Mouse (Mus musculus): Measurements from ENCODE around the gene Gif. TPM values are rescaled to one million over a fixed set of nuclear protein-coding genes. Genes with fewer than 3 reads are reported as not detected.

Gif gene
- polyA plus RNA-seq (2015; fragmentation: Nextera tagmentation; extraction: Ambion mirVana) = not detected in 2 replicates

DNA sequence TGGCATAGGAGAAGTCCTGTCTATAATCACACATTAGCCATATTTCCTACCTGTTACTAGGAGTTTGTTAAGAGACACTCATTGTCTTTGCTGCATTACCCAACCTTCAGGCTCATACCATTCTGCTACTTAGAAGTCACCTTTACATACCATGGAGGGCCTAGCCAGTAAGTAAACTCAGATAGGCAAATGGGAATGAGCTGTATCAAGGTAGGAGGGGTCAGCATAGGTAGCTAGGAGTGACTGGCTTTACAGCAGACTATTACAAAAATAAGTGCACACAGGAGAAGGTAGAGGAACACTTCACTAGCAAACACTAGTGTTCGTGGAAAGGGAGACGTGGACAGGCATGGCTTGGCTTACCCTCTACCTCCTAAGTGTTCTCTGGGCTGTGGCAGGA lies at the start of gene Gif:
Gene Gif (plus strand): TSS at position 257 of the 400 bp plus-strand sequence.
- H3K4me3 ChIP-seq (replicated peaks) = no peak within 1 kb of the TSS
- no peaks in the 10 kb centered on the region for H3K36me3 ChIP-seq
- ATAC-seq (ENCODE audit: low FRiP score) = no peak
- H3K9ac ChIP-seq (replicated peaks) = no peak within 1 kb of the TSS
- H3K4me1 ChIP-seq = no peaks in the 10 kb centered on the region
- no peaks in the 10 kb centered on the region for H3K27me3 ChIP-seq (replicated peaks)
- no peak within 1 kb of the TSS for H3K4me2 ChIP-seq
- WGBS = 93% methylated on average over 2 of the region's 2 CpGs
- no peak within 1 kb of the TSS for H3K27ac ChIP-seq (replicated peaks)
- H3K9me3 ChIP-seq (replicated peaks) = no peaks in the 10 kb centered on the region

DNA sequence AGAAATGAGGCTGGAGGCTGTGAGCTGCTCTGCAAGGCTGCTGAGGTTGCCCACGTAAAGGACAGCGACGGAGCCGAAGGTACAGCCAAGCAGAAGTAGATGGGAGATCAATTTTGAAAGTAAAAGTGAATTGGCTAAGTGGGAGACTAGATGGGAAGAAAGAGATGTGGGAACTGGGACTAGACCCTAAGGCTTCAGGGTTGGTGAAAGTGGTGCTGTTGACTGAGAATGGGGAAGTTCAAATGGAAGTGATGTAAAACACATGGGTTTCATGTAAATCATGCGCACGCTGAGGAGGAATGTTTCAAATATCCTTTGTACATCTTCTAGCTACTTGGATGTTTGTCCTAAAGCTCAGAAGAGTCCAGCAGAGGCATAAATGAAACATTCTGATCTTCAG lies 49.0 kb upstream of the Gif start:
- H3K4me2 ChIP-seq = no peak overlapping the region
- no peaks in the 10 kb centered on the region for H3K9me3 ChIP-seq (replicated peaks)
- H3K9ac ChIP-seq (replicated peaks) = no peak overlapping the region
- no peaks in the 10 kb centered on the region for H3K36me3 ChIP-seq
- H3K4me3 ChIP-seq (replicated peaks) = no peak overlapping the region
- no peak overlapping the region for H3K27ac ChIP-seq (replicated peaks)
- no peaks in the 10 kb centered on the region for H3K27me3 ChIP-seq (replicated peaks)
- WGBS = 90% methylated on average over 6 of the region's 6 CpGs
- no peaks in the 10 kb centered on the region for H3K4me1 ChIP-seq
- ATAC-seq (ENCODE audit: low FRiP score) = no peak

DNA sequence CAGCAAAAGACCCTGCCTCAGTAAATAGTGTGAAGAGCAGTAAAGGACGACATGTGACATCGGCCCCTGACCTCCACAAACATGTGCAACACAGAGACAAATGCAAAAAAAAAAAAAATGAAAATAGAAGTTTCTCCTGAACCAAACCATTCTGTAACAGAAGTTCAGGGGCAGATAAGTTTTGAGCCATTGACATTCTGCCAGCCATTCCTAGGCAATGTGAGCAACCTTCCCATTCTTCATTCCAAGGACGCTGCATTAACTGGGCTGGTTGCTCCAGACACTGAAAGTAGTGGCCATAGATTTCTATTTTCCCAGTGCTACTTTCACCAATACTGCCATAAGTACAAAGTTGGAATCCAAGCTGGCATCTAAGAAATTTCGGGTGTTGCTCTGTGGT lies 34.9 kb upstream of the Gif start:
- no peak for ATAC-seq (ENCODE audit: low FRiP score)
- Histone ChIP-seq H3K36me3 (no peaks in the 10 kb centered on the region), H3K9ac (replicated peaks) (no peak overlapping the region), H3K4me1 (no peaks in the 10 kb centered on the region), H3K27ac (replicated peaks) (no peak overlapping the region), H3K4me2 (no peak overlapping the region), H3K27me3 (replicated peaks) (no peaks in the 10 kb centered on the region), H3K9me3 (replicated peaks) (no peaks in the 10 kb centered on the region), H3K4me3 (replicated peaks) (no peak overlapping the region)
- 90% methylated on average over 4 of the region's 4 CpGs for WGBS

DNA sequence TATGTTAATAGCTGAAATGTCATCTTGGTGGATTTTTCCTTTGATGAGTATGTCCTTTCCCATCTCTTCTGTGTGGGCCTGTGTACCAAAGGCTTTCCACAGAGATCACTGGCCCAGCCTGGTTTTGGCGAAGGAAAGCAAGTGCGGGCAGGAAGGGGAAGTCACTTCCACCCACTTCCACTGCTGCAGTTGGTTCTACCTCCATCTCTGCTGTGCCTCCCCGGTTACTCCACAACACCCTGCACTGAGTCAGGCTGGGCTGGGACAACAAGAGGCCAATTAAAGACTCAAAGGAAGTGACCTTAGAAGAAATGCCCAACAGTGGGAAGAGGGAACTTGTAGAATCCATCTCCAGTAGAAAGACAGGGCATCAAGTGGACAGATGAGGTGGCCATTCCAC lies 27.3 kb upstream of the Gif start:
- Histone ChIP-seq H3K4me3 (replicated peaks) (no peak overlapping the region), H3K9ac (replicated peaks) (no peak overlapping the region), H3K27ac (replicated peaks) (no peak overlapping the region), H3K9me3 (replicated peaks) (no peaks in the 10 kb centered on the region), H3K4me1 (no peaks in the 10 kb centered on the region), H3K4me2 (no peak overlapping the region), H3K36me3 (no peaks in the 10 kb centered on the region), H3K27me3 (replicated peaks) (no peaks in the 10 kb centered on the region)
- ATAC-seq (ENCODE audit: low FRiP score) = no peak
- 96% methylated on average over 3 of the region's 3 CpGs for WGBS

DNA sequence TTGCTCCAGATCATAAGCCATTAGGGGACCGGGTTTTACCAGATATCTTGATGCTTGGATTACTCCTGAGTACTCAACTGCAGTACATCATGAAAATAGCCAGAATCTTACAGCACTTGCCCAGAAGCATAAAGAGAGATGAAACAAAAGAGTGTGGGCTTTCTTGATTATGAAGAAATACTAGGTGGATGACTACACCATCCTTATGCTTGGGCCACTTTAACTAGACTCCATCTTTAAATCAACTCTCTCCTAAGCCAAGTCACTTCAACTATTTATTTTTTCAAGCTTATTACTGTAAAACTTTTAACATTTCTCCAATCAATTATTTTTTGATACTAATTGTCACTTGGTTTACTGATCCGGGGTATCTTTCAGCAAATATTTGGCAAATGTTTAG lies 23.5 kb upstream of the Gif start:
- Histone ChIP-seq H3K36me3 (no peaks in the 10 kb centered on the region), H3K27me3 (replicated peaks) (no peaks in the 10 kb centered on the region), H3K9ac (replicated peaks) (no peak overlapping the region), H3K27ac (replicated peaks) (no peak overlapping the region), H3K9me3 (replicated peaks) (no peaks in the 10 kb centered on the region), H3K4me2 (no peak overlapping the region), H3K4me1 (no peaks in the 10 kb centered on the region), H3K4me3 (replicated peaks) (no peak overlapping the region)
- no peak for ATAC-seq (ENCODE audit: low FRiP score)
- WGBS = 94% methylated on average over 2 of the region's 2 CpGs

DNA sequence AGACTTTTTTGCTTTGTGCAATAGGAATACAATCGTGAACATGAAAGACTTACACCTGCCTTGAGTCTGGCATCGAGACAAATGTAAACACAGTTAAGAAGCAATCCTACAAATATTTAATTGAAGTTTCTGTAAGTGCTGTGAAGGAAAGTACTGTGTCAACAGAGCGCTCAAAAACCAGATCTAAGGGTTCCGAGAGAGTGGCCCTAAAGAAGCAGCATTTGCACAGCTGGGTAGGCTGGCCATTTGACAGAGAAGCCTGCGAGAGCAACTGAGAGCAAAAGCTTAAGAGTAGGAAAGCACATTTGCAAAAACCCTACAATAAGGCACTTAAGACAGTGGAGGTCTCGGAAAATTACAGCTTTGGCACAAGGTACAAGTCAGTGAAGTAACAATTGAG lies 23.1 kb upstream of the Gif start:
- Histone ChIP-seq H3K4me2 (no peak overlapping the region), H3K4me3 (replicated peaks) (no peak overlapping the region), H3K36me3 (no peaks in the 10 kb centered on the region), H3K27me3 (replicated peaks) (no peaks in the 10 kb centered on the region), H3K4me1 (no peaks in the 10 kb centered on the region), H3K27ac (replicated peaks) (no peak overlapping the region), H3K9me3 (replicated peaks) (no peaks in the 10 kb centered on the region), H3K9ac (replicated peaks) (no peak overlapping the region)
- 83% methylated on average over 6 of the region's 6 CpGs for WGBS
- no peak for ATAC-seq (ENCODE audit: low FRiP score)

DNA sequence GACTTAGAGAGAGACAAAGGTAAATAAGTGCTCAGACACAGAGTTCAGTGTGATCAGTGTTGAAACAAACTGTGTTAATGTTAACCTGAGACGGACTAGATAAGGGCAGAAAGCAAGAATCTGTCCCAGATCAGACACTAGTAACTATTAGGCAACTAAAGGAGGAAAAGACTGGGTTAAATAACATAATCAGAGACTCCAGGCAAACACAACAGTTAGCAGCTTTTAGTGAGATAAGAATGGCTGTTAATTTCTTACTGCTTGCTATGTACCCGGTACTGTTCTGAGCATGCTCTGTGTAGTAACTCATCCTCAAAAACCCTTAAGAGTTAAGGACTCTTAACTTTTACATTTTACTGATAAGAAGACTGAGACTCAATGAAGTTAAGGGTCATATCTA lies 21.4 kb upstream of the Gif start:
- H3K9ac ChIP-seq (replicated peaks) = no peak overlapping the region
- 90% methylated on average over 2 of the region's 2 CpGs for WGBS
- H3K4me1 ChIP-seq = no peaks in the 10 kb centered on the region
- H3K27me3 ChIP-seq (replicated peaks) = no peaks in the 10 kb centered on the region
- H3K4me3 ChIP-seq (replicated peaks) = no peak overlapping the region
- no peaks in the 10 kb centered on the region for H3K9me3 ChIP-seq (replicated peaks)
- H3K4me2 ChIP-seq = no peak overlapping the region
- no peak overlapping the region for H3K27ac ChIP-seq (replicated peaks)
- no peaks in the 10 kb centered on the region for H3K36me3 ChIP-seq
- no peak for ATAC-seq (ENCODE audit: low FRiP score)

DNA sequence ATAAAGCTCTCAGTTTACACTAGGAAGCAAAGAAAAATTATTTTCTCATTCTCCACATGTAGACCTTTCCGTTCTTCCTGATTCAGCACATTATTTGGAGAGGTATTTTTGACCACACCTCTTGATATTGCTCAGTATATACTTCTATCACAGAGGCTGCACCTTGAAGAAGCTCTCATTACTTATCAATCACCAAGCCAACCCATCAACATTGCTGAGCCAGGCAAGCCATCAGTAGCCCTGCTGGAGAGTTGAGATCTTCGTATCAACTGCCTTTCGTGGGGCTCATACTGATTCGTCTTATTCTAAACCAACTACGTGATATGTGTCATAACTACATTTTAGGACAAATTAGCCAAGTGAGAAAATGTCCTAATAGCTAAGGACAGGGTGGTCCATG lies 20.1 kb upstream of the Gif start:
- no peak overlapping the region for H3K4me2 ChIP-seq
- 95% methylated on average over 5 of the region's 5 CpGs for WGBS
- H3K4me3 ChIP-seq (replicated peaks) = no peak overlapping the region
- no peak overlapping the region for H3K9ac ChIP-seq (replicated peaks)
- no peaks in the 10 kb centered on the region for H3K36me3 ChIP-seq
- no peaks in the 10 kb centered on the region for H3K9me3 ChIP-seq (replicated peaks)
- no peak overlapping the region for H3K27ac ChIP-seq (replicated peaks)
- ATAC-seq (ENCODE audit: low FRiP score) = no peak
- H3K4me1 ChIP-seq = no peaks in the 10 kb centered on the region
- H3K27me3 ChIP-seq (replicated peaks) = no peaks in the 10 kb centered on the region

DNA sequence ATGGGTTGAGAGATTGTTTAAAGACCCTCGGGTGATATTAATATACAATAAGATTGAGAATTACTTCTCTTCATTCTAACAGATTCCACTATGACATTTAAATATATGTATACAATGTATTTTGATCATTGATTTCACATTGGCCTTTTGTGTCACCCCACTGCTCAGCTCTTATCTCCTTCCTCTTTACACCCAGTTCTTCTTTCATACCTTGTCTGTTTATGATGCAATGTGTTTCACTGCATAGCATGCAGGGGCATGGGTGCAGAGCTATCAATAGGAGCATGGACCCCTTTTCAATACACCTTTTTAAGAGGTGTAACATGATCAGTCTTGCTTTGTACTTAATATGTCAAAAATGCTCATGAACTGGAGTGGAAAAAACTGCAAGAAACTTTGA lies 17.1 kb upstream of the Gif start:
- Histone ChIP-seq H3K27me3 (replicated peaks) (no peaks in the 10 kb centered on the region), H3K4me2 (no peak overlapping the region), H3K9me3 (replicated peaks) (no peaks in the 10 kb centered on the region), H3K4me3 (replicated peaks) (no peak overlapping the region), H3K9ac (replicated peaks) (no peak overlapping the region), H3K36me3 (no peaks in the 10 kb centered on the region), H3K4me1 (no peaks in the 10 kb centered on the region), H3K27ac (replicated peaks) (no peak overlapping the region)
- WGBS = 85% methylated on average over 1 of the region's 1 CpGs
- ATAC-seq (ENCODE audit: low FRiP score) = no peak

DNA sequence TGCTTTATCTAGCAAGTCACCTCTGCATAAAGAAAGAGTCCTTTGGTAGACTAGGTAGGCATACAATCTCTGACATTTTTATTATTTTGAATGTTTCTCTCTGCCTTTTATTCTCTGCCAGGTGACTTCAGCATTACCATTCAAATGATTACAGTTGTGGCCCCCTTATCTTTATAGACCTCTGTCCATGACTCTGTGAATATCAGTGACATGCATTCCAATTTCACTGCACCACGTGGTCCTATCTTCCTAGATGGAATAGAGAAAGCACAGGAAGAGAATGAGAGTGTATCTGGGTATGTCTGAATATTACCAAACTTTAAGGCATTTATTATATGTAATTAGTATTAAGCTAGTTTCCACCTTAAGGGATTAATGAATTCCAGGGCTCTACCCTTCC lies 10.9 kb upstream of the Gif start:
- Histone ChIP-seq H3K36me3 (no peaks in the 10 kb centered on the region), H3K9me3 (replicated peaks) (no peaks in the 10 kb centered on the region), H3K9ac (replicated peaks) (no peak overlapping the region), H3K4me1 (no peaks in the 10 kb centered on the region), H3K27me3 (replicated peaks) (no peaks in the 10 kb centered on the region), H3K4me2 (no peak overlapping the region), H3K4me3 (replicated peaks) (no peak overlapping the region), H3K27ac (replicated peaks) (no peak overlapping the region)
- 63% methylated on average over 1 of the region's 1 CpGs for WGBS
- ATAC-seq (ENCODE audit: low FRiP score) = no peak

DNA sequence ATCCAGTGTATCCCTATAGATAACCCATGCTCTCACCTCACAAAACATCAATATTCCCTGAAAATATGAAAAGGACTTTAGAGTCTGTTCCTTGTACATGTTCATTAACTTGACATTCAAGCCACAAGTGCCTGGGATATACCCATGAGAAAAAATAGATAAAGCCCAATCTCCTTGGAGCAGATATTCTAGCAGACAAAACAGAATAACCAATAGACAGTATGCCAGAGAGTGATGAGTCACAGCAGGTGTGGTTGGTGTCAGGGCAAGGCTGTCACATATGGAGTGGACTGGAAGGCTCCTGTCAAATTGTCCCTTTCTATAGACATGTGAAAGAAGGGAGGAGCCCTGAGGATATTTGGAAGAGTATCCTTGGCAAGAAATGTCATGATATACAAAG lies 1.7 kb upstream of the Gif start:
- no peaks in the 10 kb centered on the region for H3K4me1 ChIP-seq
- no peak overlapping the region for H3K9ac ChIP-seq (replicated peaks)
- no peaks in the 10 kb centered on the region for H3K36me3 ChIP-seq
- H3K27me3 ChIP-seq (replicated peaks) = no peaks in the 10 kb centered on the region
- no peaks in the 10 kb centered on the region for H3K9me3 ChIP-seq (replicated peaks)
- H3K4me3 ChIP-seq (replicated peaks) = no peak overlapping the region
- ATAC-seq (ENCODE audit: low FRiP score) = no peak
- H3K4me2 ChIP-seq = no peak overlapping the region
- no peak overlapping the region for H3K27ac ChIP-seq (replicated peaks)

DNA sequence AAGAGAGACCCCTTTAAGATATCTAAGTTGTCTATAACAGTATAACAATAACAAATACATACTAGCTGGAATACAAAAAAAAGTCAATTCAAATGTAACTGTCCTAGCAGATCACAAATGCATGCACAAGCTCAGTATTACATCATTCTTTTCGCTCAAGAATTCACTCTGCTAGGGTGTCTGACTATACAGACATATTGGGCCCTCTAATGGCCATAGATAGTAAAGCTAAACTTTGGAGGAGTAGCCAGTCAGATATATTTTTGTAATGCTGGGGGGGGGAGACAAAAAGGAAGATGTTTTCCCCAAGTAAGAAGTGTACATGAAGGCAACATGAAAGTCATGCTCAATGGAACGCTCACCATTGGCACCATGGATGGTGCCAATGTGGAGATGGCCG lies 17.7 kb downstream of the Gif start:
- WGBS = 84% methylated on average over 3 of the region's 3 CpGs
- H3K36me3 ChIP-seq = no peaks in the 10 kb centered on the region
- H3K9me3 ChIP-seq (replicated peaks) = no peaks in the 10 kb centered on the region
- no peak for ATAC-seq (ENCODE audit: low FRiP score)
- H3K9ac ChIP-seq (replicated peaks) = no peak overlapping the region
- H3K4me2 ChIP-seq = no peak overlapping the region
- peaks cover 2% of the 10 kb centered on the region; the same call in 1 of the 2 replicates for H3K4me1 ChIP-seq
- no peak overlapping the region for H3K27ac ChIP-seq (replicated peaks)
- no peaks in the 10 kb centered on the region for H3K27me3 ChIP-seq (replicated peaks)
- H3K4me3 ChIP-seq (replicated peaks) = no peak overlapping the region

DNA sequence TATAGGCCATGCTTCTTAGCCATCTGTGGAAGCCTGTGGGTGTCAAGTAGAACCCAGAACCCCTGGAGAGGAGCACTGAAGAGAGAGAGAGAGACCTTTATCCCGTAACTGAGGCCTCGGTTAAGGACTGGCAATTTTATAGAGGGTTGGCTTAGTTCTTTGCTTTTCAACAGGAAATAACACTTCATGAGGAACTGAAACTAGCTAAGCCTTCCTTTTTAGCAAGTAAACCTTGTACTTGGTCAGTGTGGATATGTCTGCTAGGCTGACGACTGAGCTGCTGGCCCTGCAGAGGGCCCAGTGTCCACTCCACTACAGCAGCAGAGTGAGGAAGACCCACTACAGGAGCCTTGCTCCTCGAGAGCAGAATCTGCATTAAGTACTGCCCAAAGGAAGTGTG lies 19.1 kb downstream of the Gif start:
- no peaks in the 10 kb centered on the region for H3K36me3 ChIP-seq
- H3K9me3 ChIP-seq (replicated peaks) = no peaks in the 10 kb centered on the region
- H3K4me3 ChIP-seq (replicated peaks) = no peak overlapping the region
- 73% methylated on average over 4 of the region's 4 CpGs for WGBS
- ATAC-seq (ENCODE audit: low FRiP score) = no peak
- no peak overlapping the region for H3K4me2 ChIP-seq
- H3K27ac ChIP-seq (replicated peaks) = no peak overlapping the region
- H3K27me3 ChIP-seq (replicated peaks) = no peaks in the 10 kb centered on the region
- no peak overlapping the region for H3K9ac ChIP-seq (replicated peaks)
- peaks cover 11% of the 10 kb centered on the region for H3K4me1 ChIP-seq
